Mouse (Mus musculus) forebrain, embryonic 12.5 days (tissue): ENCODE data around the gene Stambp. TPM values are rescaled to one million over a fixed set of nuclear protein-coding genes. Genes with fewer than 3 reads are reported as not detected.
A peak's percentile ranks its signal among the peaks of the same experiment; 100 is the strongest.
"Not testable (repeated sequence)": the region's sequence is repeated elsewhere in the genome, so short reads cannot be mapped to it uniquely, and the experiment has no call there.

ENCODE experiments used
- ATAC-seq: fragments of 200-750 bp; cut with Nextera tagmentation; 2 replicates; pipeline ENCODE4 v1.8.0; 2017; ENCODE audit warnings: moderate TSS enrichment; ENCODE audit not compliant: low FRiP score
- H3K27ac ChIP-seq: fragments of 300-500 bp; sonication (generic); 2 replicates; pipeline ENCODE4 v1.5.1; 2016; ENCODE audit warnings: mild to moderate bottlenecking
- H3K27me3 ChIP-seq: fragments of 300-500 bp; sonication (generic); 2 replicates; pipeline ENCODE4 v1.6.1; 2016; ENCODE audit warnings: mild to moderate bottlenecking
- H3K36me3 ChIP-seq: fragments of 300-500 bp; sonication (generic); replicated peaks from 2 replicates; pipeline ENCODE4 v1.6.1; 2016; ENCODE audit warnings: mild to moderate bottlenecking
- H3K4me1 ChIP-seq: fragments of 300-500 bp; sonication (generic); 2 replicates; pipeline ENCODE4 v1.6.1; 2016
- H3K4me2 ChIP-seq: fragments of 300-500 bp; sonication (generic); 2 replicates; pipeline ENCODE4 v1.6.1; 2016; ENCODE audit warnings: mild to moderate bottlenecking, moderate library complexity
- H3K4me3 ChIP-seq: fragments of 300-500 bp; sonication (generic); replicated peaks from 2 replicates; pipeline ENCODE4 v1.5.1; 2016; ENCODE audit warnings: mild to moderate bottlenecking
- H3K9ac ChIP-seq: fragments of 300-500 bp; sonication (generic); 2 replicates; pipeline ENCODE4 v1.6.1; 2016; ENCODE audit warnings: mild to moderate bottlenecking
- H3K9me3 ChIP-seq: fragments of 300-500 bp; sonication (generic); 2 replicates; pipeline ENCODE4 v1.6.1; 2016
- WGBS: fragments of 180-500 bp; shearing (Covaris S2); methylation state at CpG from one replicate; pipeline ENCODE4 v1.1.7; 2016; 5-methylcytosine and 5-hydroxymethylcytosine counted together
- polyA plus RNA-seq: library from polyadenylated mRNA; unstranded; fragments of >200 nt; fragmentation: Nextera tagmentation; extraction: Ambion mirVana; gene quantifications from 2 replicates; pipeline ENCODE4 v1.2.1, GENCODE M21; 2016

Gene Stambp
- polyA plus RNA-seq, 1 experiment from 2014 or later = 27.7 TPM

DNA sequence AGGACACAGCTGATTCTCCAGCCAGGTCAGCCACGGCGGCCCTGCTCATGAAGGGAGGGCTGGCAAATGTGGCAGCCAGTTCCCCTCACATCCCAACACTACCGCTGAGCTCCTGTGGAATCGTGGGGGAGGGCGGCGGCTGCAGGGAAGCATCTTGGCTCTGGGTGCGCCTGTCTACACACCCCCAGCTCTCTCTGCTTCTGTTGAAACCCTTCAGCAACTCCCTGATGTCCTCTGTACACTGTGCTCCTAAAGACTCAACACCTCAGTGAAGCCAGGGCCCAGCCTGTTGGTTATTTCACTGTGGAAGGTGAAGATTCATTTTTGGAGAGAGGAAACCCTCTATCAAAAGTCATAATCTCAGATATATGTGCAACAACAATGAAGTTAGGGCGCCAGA, 19.5 kb upstream of the Stambp start:
- Histone ChIP-seq H3K27ac (no peak overlapping the region), H3K4me1 (no peaks in the 10 kb centered on the region), H3K27me3 (peaks cover 4% of the 10 kb centered on the region; the same call in 1 of the 2 replicates), H3K9me3 (no peaks in the 10 kb centered on the region), H3K9ac (no peak overlapping the region), H3K4me2 (no peak overlapping the region), H3K4me3 (no peak overlapping the region), H3K36me3 (no peaks in the 10 kb centered on the region)
- ATAC-seq = no peak
- WGBS = 78% methylated on average over 8 of the region's 8 CpGs

DNA sequence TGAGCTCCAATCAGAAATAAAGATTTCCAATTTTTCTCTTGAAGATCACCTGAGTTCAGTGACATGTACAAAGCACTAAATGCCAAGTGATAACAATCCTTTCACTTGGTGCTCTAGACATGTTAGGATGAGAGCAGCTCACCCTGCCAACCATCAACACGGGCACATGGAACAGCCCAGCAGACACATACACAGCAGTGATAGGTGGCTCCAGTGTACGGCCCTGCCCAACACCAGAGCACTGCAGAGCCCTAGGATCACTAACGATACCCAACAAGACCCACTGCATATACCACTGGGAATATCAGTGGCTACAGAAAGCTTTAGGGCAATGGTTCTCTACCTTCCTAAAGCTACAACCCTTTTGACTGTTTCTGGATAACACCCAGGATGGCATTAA, 17.8 kb upstream of the Stambp start:
- Histone ChIP-seq H3K9ac (no peak overlapping the region), H3K4me1 (no peaks in the 10 kb centered on the region), H3K27ac (no peak overlapping the region), H3K36me3 (no peaks in the 10 kb centered on the region), H3K27me3 (peaks cover 4% of the 10 kb centered on the region; the same call in 1 of the 2 replicates), H3K9me3 (no peaks in the 10 kb centered on the region), H3K4me2 (no peak overlapping the region), H3K4me3 (no peak overlapping the region)
- 90% methylated on average over 3 of the region's 3 CpGs for WGBS
- no peak for ATAC-seq

GRCm38 (mm10) chr6:83587191-83587590, 14.7 kb upstream of the Stambp start:
- not testable (repeated sequence) for H3K4me1 ChIP-seq, H3K36me3 ChIP-seq, H3K27me3 ChIP-seq, H3K4me2 ChIP-seq, H3K4me3 ChIP-seq, H3K9ac ChIP-seq, ATAC-seq, H3K9me3 ChIP-seq, H3K27ac ChIP-seq
- WGBS = 86% methylated on average over 8 of the region's 8 CpGs

DNA sequence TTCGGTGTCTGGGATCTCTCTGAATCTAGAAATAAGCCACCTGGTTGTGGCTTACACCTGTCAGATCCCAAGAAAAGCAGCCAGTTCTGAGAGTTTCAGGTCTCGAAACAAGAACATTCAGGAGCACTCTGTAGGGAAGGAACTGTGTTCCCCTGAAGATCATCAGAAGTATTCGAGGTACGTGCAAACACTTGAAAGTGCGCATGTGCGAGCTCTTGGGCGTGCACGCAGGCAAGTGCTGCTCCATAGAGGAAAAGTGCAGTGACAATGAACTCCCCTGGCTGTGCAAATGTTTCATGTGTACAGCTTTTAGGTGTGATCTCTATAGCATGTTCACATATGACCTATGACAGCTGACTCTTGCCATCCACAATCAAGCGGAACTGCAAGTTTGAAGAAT, 12.8 kb upstream of the Stambp start:
- not testable (repeated sequence) for H3K4me1 ChIP-seq, H3K9me3 ChIP-seq, H3K9ac ChIP-seq, H3K4me3 ChIP-seq, H3K36me3 ChIP-seq, H3K27ac ChIP-seq, ATAC-seq, H3K4me2 ChIP-seq
- 87% methylated on average over 9 of the region's 9 CpGs for WGBS
- H3K27me3 ChIP-seq = peaks cover 18% of the 10 kb centered on the region

- no peak overlapping the region for H3K4me2 ChIP-seq
- ATAC-seq = no peak
- H3K9me3 ChIP-seq = no peaks in the 10 kb centered on the region
- no peak overlapping the region for H3K4me3 ChIP-seq
- peaks cover 25% of the 10 kb centered on the region for H3K27me3 ChIP-seq
- H3K4me1 ChIP-seq = no peaks in the 10 kb centered on the region
- 78% methylated on average over 2 of the region's 2 CpGs for WGBS
- H3K9ac ChIP-seq = no peak overlapping the region
- no peak overlapping the region for H3K27ac ChIP-seq
- H3K36me3 ChIP-seq = no peaks in the 10 kb centered on the region
These were observed 11.1 kb upstream of the Stambp start for GRCm38 (mm10) chr6:83583591-83583990.

DNA sequence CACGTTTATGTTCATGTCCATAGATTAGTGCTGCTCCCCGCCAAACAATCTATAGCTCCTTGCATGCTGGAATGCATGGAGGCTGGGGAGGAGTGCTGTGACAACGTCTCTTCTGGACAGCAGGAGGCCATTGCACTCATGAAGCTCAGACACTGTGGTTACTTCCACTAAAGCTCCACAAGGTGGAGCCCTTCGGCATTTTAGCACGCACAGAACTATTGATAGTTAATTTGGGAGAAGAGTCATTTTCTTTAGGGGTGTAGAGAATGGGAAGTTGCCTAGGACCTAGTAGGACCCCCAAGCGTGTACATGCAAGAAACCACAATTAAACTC, 10.4 kb upstream of the Stambp start:
- Histone ChIP-seq H3K4me1 (no peaks in the 10 kb centered on the region), H3K9ac (no peak overlapping the region), H3K27ac (no peak overlapping the region), H3K4me3 (no peak overlapping the region), H3K9me3 (no peaks in the 10 kb centered on the region), H3K27me3 (peaks cover 27% of the 10 kb centered on the region), H3K4me2 (peak overlapping the region; percentile 27), H3K36me3 (no peaks in the 10 kb centered on the region)
- 0 out of 2 replicates have a peak, but pooled peaks have one; percentile 44 for ATAC-seq
- under 1% methylated on average over 6 of the region's 6 CpGs for WGBS

DNA sequence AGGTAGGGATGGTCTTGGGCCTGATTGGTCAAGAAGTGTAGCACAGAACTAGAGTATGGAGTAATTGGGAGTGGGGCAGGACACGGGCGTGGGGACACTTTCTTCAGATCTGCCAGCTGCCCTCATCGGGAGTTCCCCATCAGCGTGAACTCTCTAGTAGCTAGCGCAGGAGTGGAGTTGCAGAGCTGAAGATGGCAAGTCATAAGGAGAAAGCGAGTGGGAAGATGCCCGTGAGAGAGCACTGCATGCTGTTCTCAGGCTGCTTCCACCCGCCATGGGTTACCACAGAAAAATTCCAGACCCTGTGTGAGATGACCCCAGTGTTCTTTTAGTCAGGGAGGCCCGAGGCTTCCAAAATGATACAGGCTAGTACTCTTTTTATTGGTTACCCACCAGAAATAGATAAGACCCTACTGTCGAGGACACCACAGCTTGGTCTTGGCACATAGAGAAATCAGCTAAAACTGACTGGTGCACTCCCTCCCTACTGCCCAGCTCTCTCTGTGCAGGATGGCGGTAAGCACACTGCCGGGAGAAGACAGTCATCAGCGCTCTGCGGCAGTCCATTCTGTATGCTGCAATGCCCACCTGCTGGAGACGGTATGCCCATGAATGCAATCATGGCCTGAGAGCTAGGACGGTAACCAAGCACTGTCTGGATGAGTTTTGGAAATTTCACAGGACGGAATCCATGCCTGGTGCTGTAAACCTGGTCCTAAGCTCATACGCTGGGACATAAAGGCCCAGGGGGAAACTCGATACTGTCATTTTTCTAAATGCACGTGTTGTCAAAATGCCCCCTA, 9.8 kb upstream of the Stambp start:
- peak overlapping the region; percentile 27 for H3K4me2 ChIP-seq

DNA sequence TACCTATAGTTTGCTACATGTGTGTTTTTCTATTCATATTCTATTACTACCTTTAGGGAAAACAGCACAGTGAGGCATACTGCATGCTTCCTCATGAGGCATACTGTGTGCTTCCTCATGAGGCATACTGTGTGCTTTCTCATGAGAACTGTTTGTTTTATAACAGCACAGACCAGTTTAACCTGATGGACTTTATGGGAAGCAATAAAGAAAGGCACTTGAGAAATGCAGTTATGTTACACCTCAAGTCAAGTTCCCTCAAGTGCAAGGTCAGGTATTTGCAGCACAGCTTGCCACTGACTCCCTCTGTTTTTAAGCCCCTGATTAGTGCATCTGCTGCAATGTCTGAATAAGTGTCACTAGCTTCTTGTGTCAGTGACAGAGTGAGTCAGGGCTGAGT, 5.0 kb upstream of the Stambp start:
- H3K27ac ChIP-seq = no peak overlapping the region
- ATAC-seq = no peak
- H3K27me3 ChIP-seq = peaks cover 46% of the 10 kb centered on the region
- no peak overlapping the region for H3K9ac ChIP-seq
- H3K36me3 ChIP-seq = no peaks in the 10 kb centered on the region
- H3K4me3 ChIP-seq = no peak overlapping the region
- H3K4me1 ChIP-seq = peaks cover 4% of the 10 kb centered on the region
- H3K9me3 ChIP-seq = no peaks in the 10 kb centered on the region
- no peak overlapping the region for H3K4me2 ChIP-seq

More for the DNA sequence above, 9.8 kb upstream of the Stambp start:
- H3K36me3 ChIP-seq = no peaks in the 10 kb centered on the region
- WGBS = 43% methylated on average over 20 of the region's 20 CpGs
- H3K27me3 ChIP-seq = peaks cover 27% of the 10 kb centered on the region
- no peak overlapping the region for H3K4me3 ChIP-seq
- H3K27ac ChIP-seq = no peak overlapping the region
- no peak overlapping the region for H3K9ac ChIP-seq
- ATAC-seq = no peak
- no peaks in the 10 kb centered on the region for H3K9me3 ChIP-seq
- no peaks in the 10 kb centered on the region for H3K4me1 ChIP-seq

DNA sequence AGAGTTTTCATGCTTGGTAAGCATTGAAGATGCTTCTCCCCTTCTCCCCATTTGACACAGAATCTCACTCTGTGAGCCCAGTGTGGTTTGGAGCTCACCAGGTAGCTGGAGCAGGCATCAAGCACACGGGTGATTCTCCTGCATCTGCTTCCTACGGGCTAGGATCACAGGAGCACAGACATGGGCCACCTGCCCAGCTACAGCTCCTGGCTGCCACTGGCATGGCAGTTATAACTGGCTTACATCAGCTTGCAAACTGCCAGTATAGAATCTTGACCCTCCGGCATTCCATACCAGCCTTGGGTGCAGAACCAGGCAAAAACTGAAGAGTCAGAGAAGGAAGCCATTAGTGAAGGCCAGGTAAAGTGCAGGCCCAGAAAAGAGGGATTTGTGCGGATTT, 3.1 kb upstream of the Stambp start:
- H3K9me3 ChIP-seq = no peaks in the 10 kb centered on the region
- no peak overlapping the region for H3K9ac ChIP-seq
- no peak overlapping the region for H3K27ac ChIP-seq
- peaks cover 13% of the 10 kb centered on the region for H3K4me1 ChIP-seq
- H3K27me3 ChIP-seq = peaks cover 35% of the 10 kb centered on the region
- no peak overlapping the region for H3K4me3 ChIP-seq
- WGBS = 77% methylated on average over 4 of the region's 4 CpGs
- H3K4me2 ChIP-seq = no peak overlapping the region
- no peaks in the 10 kb centered on the region for H3K36me3 ChIP-seq
- ATAC-seq = no peak

DNA sequence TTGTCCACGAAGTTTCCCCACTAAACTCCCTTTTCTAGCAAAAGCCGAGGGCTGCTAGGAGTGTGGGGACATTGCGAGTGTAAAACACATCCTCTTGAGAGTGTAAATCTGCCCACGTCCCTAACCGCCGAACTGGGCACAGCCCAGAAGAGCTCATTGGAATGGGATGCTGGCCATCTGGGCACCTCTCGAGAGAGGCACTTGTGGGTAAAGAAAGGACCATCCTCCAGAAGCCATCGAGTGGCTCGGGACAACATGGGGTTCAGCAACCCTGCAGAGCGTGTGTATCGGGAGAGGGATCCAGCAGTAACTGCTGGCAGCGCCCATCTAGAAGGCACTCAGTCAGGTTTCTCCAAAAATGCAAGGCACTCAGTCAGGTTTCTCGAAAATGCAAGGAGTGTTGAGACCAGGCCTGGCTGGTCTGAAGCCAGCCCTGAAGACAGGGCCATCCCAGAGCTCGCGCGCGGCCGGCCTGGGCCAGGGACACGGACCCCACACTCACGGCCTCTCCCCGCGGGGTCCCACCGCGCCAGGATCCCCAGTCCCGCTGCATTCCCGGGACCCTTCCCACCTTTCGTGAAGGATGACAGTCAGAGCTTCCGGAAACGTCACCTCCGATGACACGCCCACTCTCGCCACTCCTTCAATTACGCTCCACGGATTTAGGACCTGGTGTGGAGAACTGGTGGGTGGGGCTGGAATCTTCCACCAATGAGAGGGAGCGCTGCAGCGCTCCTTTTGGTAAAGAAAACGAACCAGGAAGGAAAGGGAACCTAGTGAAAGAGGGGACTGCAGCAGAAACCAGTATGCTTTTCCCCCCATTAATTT, 475 bp downstream of the Stambp start:
- Histone ChIP-seq H3K27me3 (peaks cover 18% of the 10 kb centered on the region), H3K36me3 (peaks cover 9% of the 10 kb centered on the region; the same call in 1 of the 2 replicates), H3K4me2 (peak overlapping the region; percentile 93), H3K9ac (peak overlapping the region; percentile 80), H3K27ac (peak overlapping the region; percentile 78), H3K4me1 (peaks cover 13% of the 10 kb centered on the region), H3K4me3 (peak overlapping the region; percentile 84), H3K9me3 (no peaks in the 10 kb centered on the region)
- peak; percentile 96 for ATAC-seq
- WGBS = 5% methylated on average over 37 of the region's 37 CpGs

GRCm38 (mm10) chr6:83568901-83569862, 3.3 kb downstream of the Stambp start:
- no peaks in the 10 kb centered on the region for H3K9me3 ChIP-seq
- H3K27me3 ChIP-seq = 0 out of 2 replicates have a peak, but pooled peaks cover 6% of the 10 kb centered on the region
- no peak overlapping the region for H3K4me2 ChIP-seq
- H3K9ac ChIP-seq = no peak overlapping the region
- ATAC-seq = no peak
- H3K4me1 ChIP-seq = peaks cover 13% of the 10 kb centered on the region
- H3K27ac ChIP-seq = no peak overlapping the region
- H3K4me3 ChIP-seq = no peak overlapping the region
- peaks cover 9% of the 10 kb centered on the region for H3K36me3 ChIP-seq
- 79% methylated on average over 20 of the region's 20 CpGs for WGBS

DNA sequence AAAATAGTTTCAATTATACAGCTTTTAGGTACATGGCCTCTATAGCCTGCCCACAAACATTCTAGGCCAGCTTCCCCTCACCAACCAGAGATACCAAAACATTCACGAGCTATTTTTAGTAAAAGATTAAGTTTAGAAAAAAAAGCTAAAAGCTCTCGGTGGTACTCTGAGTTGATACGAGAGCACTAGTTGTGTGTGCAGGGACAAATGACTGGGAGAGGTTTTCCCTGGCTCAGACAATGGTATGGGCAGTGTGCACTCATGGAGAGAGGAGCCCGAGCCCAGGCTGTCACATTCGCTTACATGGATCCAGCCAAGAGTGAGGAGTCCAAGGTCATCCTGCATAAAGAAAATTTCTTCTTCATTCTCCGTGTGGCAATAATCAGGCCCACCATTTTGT, 16.6 kb downstream of the Stambp start:
- 94% methylated on average over 6 of the region's 6 CpGs for WGBS

More for the DNA sequence above, 16.6 kb downstream of the Stambp start:
- Histone ChIP-seq H3K9ac (no peak overlapping the region), H3K27ac (no peak overlapping the region), H3K9me3 (no peaks in the 10 kb centered on the region), H3K4me2 (no peak overlapping the region), H3K27me3 (no peaks in the 10 kb centered on the region), H3K4me3 (no peak overlapping the region), H3K36me3 (peaks cover 44% of the 10 kb centered on the region), H3K4me1 (no peaks in the 10 kb centered on the region)
- ATAC-seq = no peak
